Mouse (Mus musculus): Measurements from ENCODE around the gene Tnfaip8l2.
A peak's percentile ranks its signal among the peaks of the same experiment; 100 is the strongest.
"Not testable (repeated sequence)": the region's sequence is repeated elsewhere in the genome, so short reads cannot be mapped to it uniquely, and the experiment has no call there.

Gene Tnfaip8l2

DNA sequence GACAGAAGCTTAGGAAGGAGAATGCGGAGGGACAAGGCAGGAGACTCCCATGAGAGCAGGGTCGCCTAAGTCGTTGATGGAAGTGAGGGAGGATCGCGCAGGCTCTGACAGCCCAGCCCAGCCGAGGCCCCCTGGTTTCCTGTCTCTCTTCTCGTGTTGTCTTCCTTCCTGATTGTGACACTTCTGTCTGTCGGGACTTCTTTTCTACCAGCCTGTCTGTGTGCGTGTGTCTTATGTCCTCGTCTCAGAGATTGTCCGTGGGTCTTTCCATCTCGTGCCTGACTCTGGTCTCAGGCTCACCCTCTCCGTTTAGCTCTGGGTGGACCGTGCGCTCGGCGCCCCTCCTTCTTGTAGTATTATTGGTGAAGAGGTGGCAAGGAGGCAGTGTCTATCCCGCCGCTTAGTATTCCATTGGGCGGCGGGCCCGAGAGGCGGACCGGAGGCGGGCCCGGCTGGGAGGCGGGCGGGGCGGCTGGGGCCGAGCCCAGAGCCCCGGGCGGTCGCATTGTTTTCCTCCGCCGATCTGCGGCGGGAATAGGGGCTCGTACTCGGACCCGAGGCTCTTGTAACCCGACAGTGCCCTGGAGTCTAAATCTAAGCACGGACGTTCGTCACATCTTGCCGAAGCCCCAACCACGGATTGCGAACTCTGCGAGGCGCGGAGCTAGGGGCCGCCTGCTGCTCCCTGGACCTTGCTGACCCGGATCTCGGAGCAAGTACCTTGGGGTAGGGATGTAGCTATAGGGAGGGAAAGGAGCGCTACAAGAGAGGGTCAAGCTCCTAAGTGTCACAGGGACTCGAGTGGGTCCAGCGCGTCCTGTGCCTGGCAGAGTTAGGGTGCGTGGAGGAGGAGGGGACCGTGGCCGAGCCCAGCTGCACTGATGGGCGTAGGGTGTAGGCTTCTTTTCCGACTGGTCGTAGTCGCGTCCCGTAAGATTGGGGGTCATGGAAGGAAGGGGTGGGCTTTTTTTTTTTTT, 18.1 kb upstream of the Tnfaip8l2 start, which contains the start of gene Sema6c:
TSS of gene Sema6c (plus strand) at position 471 of the 977 bp plus-strand sequence.
- DNase-seq (ENCODE audit: low read depth, low spot score), result peak; percentile 90

DNA sequence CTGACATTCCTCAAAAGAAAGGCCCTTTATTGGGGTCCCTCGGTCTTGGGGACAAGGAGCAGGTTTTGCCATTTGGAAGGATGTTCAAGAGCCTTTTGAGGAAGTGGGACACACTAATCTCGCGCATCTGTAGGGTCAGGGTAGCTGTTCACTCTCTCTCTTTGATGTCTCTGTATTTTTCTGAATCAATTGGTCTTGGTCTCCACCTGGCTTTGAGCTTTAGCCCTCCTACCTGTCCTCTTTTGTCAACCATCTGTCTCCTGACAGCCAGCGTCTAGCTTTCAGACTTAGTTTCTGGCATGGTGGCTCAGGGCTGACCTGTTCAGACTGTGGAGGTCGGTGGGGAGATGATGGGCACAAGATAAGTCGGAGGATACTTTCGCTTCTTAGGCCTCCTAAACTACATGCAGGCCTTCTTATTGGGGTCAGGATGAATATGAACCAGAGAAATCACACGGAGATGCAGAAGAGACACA, 17.4 kb upstream of the Tnfaip8l2 start:
- no peak for DNase-seq (ENCODE audit: low read depth, low spot score)

- DNase-seq (ENCODE audit: low read depth, low spot score), result peak; percentile 86
Observed at GRCm38 (mm10) chr3:95153874-95154273, 11.7 kb upstream of the Tnfaip8l2 start.

- no peak for DNase-seq (ENCODE audit: low read depth, low spot score)
Observed at GRCm38 (mm10) chr3:95147924-95148323, 5.8 kb upstream of the Tnfaip8l2 start.

GRCm38 (mm10) chr3:95142617-95143011, 454 bp upstream of the Tnfaip8l2 start:
- DNase-seq (ENCODE audit: low read depth, low spot score), result peak; percentile 96

DNA sequence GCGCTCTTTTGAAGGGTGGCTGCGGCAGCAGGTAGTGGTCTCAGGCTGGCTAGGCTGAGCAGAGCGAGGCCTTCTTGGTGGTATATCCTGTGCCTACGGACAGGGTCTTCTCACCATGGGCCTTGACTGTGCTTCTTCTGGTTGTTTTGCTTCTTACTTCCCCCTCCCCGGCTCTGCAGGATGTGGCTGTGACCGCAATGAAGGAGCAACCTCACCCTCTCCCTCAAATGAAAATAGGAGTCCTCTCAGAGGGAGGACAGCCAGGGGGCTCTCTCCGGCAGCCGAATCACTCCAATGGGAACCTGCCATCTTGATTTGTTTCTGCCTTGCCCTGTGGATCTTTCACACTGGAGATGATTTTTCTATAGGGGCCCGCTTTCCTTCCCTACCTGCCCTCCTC, 686 bp downstream of the Tnfaip8l2 start:
- DNase-seq (ENCODE audit: low read depth, low spot score), result peak; percentile 85

DNA sequence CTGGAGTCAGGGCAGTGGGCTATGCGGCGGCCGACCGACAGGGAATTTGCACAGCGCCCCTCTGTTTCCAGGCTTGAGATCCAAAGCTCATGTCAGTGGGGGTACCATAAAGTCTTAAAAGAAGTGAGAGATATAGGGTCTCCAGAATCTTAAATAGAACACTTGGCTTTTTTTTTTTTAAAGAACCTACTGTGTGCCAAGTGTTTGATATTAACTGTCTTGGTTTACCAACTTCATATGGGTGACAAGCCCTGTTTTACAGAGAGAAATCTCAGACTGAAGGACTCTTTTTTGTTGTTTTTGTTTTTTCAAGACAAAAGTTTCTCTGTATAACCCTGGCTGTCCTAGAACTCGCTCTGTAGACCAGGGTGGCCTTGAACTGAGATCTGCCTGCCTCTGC, 1.4 kb downstream of the Tnfaip8l2 start:
- DNase-seq (ENCODE audit: low read depth, low spot score), result no peak

GRCm38 (mm10) chr3:95140289-95140595, 1.9 kb downstream of the Tnfaip8l2 start:
- DNase-seq (ENCODE audit: low read depth, low spot score), result no peak

DNA sequence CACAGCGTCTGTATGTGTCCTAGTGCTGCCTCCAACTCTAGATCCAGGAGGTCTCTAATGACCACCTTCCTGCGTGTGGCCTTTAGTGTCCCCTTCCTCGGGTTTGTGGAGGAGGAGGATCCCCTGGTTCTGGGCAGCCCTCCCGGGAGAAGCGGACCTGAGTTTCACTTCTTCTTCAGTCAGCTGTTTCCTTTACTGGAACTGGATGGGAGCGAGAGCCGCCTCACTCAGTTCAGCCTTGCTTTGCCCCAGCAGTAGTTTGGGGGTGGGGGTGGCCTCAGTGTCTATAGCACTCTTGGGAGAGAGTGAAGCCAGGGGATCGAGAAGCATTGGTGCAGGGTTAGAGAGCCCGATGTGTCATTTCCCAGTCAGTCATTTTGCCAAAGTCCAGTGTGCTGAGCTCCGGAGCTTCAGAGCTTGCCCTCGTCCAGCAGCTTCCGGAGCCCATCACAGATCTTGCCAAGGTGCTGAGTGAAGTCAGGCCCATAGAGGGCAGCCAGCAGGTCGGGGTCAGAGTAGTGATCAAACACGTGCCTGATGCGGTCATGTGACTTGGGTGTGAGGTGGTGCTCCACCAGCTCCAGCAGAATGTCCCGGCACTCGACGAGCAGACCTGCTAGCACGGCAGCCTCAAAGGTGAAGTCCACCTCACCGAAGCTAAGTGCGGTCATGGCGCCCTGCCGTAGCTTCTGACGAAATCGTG, 2.4 kb downstream of the Tnfaip8l2 start:
- peak; percentile 14 for DNase-seq (ENCODE audit: low read depth, low spot score)

- peak; percentile 21 for DNase-seq (ENCODE audit: low read depth, low spot score)
Observed at GRCm38 (mm10) chr3:95136336-95136735, 5.8 kb downstream of the Tnfaip8l2 start.

DNA sequence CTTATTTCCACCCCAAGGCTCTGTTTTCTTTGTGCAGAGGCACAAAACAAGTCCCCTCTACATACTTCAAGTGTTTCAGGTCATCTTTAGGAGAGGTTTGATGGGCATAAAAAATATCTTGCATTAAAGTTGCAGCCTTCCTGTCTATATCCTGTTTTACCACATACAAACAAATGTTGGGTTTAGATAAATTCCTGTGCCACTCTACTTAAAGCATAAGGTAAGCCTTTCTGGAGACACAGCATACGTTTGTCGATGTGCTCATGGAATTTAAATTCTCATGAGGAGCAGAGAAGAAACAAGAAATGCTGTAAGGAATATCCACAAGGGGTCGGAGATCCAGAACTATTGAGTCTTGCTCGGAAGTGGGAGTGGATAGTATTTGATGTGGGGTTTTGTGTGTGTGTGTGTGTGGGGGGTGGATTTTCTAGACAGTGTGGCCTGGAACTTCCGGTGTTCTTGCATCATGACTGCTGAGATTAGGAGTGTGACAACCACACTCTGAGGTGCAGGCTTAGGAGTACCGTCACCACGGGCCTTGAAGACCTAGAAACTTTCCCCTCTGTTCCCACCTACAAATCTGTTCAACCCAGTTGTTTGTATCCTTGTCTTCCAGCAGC, 6.6 kb downstream of the Tnfaip8l2 start:
- peak; percentile 86 for DNase-seq (ENCODE audit: low read depth, low spot score)

DNA sequence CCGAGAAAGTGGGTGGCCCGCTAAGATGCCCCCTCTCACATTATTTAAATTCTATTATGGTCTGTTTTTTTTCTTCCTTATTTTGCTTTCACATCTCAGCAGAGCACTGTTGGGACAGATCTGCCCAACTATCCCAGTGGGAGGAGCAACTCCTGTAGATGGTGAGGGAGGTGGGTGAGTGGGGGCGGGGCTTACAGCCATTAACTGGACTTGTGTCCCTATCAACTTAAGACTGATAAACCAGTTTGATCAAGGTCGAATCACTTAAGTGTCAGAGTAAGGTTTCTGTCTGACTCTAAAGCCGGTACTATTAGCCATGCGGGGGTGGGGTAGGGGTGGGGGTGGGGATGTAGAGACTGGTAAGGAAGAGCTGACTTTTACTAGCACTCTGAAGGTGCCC, 7.1 kb downstream of the Tnfaip8l2 start:
- DNase-seq (ENCODE audit: low read depth, low spot score), result peak; percentile 52

DNA sequence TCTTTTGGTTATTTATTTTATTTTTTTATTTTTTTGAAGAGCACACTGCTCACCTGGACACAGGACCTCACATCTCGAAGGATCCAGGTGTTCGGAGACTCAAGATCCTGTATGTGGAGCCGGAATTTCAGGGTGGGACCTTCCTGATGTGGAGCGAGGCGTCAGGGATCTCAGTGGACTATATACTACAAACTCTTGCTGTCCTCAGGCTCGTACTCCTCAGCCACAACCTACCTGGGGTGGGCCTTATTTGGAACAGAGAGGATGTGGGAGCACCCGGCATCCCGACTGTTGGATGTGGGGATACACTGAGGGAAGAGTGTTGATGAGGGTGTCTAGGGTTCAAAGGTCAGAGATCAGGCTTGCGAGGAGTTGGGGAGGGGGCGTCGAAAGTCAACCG, 8.0 kb downstream of the Tnfaip8l2 start:
- not testable (repeated sequence) for DNase-seq (ENCODE audit: low read depth, low spot score)

DNA sequence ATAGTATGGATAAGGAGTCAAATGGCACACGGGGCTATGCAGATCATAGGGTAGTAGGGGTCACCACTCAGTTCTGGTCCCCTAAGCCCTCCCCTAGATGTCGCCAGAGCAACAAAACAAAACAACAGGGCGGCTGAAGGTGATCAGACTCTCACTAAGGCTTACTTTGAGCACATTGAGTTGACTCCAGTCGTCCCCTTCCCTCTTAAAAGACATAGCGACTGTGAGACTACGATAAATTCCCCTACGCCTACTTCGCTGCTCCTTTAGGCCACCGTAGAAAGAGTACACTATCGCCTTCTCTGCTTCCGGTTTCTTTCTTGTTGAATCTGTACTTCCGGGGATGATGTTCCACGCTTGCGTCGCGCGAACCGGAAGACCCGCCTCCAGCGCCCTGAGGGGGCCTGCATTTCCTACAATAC, 8.5 kb downstream of the Tnfaip8l2 start, which contains the start of the genes Scnm1 and Lysmd1:
TSS of gene Scnm1 (minus strand) at position 332 of the 422 bp plus-strand sequence.
TSS of gene Lysmd1 (plus strand) at position 409 of the 422 bp plus-strand sequence.
- peak; percentile 96 for DNase-seq (ENCODE audit: low read depth, low spot score)

GRCm38 (mm10) chr3:95133176-95133575, 9.0 kb downstream of the Tnfaip8l2 start:
- peak; percentile 13 for DNase-seq (ENCODE audit: low read depth, low spot score)

DNA sequence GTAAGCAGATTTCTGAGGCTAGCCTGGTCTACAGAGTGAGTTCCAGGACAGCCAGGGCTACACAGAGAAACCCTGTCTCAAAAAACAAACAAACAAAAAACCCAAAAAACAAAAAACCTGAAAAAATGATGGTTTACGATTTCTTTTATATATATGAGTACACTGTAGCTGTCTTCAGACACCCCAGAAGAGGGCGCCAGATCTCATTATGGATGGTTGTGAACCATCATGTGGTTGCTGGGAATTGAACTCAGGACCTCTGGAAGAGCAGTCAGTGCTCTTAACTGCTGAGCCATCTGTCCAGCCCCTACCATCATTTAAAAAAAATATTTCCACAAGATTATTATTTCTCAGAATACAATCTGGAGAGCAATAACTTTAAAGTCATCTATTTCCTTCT, 9.8 kb downstream of the Tnfaip8l2 start:
- not testable (repeated sequence) for DNase-seq (ENCODE audit: low read depth, low spot score)

DNA sequence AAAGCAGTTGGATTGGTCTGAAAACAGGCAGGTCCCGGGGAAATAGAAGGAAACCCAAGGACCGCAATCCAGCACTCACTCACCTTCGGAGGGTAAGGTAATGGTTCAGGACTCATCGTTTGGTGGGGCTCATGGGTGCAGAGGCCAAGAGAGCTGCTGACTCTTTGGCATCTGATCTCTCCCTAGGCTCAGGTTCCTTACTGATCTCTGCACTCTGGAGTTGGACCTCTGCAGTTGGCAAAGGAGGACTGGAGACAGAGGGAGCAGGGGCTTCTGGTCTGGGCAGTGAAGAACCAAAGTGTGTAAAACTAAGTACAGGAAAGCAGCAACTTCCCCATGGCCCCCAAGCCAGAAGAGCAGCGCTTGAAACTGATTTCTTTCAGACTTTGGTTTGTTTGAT, 12.1 kb downstream of the Tnfaip8l2 start:
- no peak for DNase-seq (ENCODE audit: low read depth, low spot score)

DNA sequence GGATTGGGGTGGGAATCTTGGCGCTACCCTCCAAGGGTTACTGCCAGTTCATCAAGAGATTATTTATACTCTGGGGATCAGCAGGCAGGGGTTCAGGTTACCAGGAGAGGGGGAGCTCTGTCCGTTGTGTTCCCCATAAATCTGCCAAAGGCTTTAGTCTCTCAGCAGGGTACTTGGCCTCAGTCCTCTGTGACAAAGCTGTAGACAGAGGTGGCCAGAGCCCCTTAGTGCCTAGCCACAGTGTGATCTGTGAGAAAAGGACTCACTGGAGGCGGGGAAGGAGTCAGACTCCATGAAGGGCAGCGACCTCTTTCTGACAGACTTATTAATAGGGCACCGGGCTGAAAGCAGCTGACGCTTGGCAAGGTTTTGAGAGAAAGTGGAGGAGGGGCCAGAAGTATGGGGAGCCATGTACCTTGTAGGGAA, 12.9 kb downstream of the Tnfaip8l2 start:
- no peak for DNase-seq (ENCODE audit: low read depth, low spot score)

- DNase-seq (ENCODE audit: low read depth, low spot score), result no peak
Observed at GRCm38 (mm10) chr3:95124972-95125371, 17.2 kb downstream of the Tnfaip8l2 start.

DNA sequence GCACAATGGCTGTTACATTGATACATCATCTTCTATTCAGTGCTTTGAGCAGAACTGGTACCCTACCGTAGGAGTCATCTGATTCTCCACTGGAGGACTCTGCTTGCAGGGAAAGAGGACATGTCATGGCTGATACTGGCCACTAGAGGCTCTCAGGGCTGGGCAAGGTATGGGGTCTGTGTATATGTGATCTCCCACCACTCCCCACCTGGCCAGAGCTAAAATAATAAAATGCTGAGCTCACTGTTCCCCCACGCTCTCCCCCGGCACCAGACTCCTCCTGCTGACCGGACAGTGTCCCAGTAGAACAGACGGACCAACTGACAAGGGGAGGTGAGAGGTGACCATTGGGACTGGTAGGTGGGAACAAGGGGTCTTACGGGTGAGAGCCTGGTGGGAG, 17.9 kb downstream of the Tnfaip8l2 start, which contains the start of gene Tmod4:
TSS of gene Tmod4 (plus strand) at position 231 of the 400 bp plus-strand sequence.
- DNase-seq (ENCODE audit: low read depth, low spot score), result peak; percentile 47

DNA sequence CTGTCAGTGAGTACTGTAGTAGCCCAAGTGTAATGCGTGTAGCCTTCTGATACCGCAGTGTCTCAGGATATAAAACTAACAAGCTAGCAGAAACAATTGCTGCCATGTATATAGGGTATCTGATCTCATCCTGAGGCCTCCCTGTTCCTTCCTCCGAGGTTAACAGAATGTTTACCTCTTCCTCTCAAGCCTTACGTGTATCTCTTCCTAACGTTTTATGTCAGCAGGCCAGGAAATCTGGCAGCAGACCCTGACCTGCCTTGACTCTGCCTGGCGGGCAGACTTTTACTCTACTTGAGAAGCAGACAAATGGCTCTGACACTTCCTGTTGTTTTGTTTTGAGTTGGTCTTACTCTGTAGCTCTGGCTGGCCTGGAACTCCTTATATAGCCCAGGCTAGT, 20.6 kb downstream of the Tnfaip8l2 start:
- DNase-seq (ENCODE audit: low read depth, low spot score), result no peak

DNA sequence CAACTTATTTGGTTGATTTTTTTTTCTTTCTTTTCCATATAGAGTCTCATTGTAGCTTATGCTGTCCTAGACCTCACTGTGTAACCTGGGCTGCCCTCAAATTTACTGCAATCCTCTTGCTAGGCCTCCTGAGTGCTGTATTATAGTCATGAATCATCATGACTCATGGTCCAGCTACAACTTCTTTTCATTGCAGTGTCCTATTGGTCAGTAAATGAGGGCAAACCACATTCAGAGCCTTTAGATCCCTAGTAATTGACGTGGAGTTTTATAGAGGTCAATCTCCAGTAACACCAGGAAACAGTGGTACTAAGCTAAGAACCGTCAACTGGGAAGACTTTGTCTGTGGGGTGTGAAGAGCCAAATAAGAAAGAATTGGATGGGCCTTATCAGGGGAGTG, 24.4 kb downstream of the Tnfaip8l2 start:
- DNase-seq (ENCODE audit: low read depth, low spot score), result no peak

Measured in CD4-positive, CD25-positive, alpha-beta regulatory T cell, adult 2 months (primary cell).